Mouse (Mus musculus): ENCODE results near the gene Arhgap27. TPM values are rescaled to one million over a fixed set of nuclear protein-coding genes. Genes with fewer than 3 reads are reported as not detected.
A peak's percentile ranks its signal among the peaks of the same experiment; 100 is the strongest.
"Not testable (repeated sequence)": the region's sequence is repeated elsewhere in the genome, so short reads cannot be mapped to it uniquely, and the experiment has no call there.

Arhgap27 gene
- polyA plus RNA-seq (2015; fragmentation: Nextera tagmentation; extraction: Ambion mirVana), result 6.3 and 8.3 TPM in 2 replicates

DNA sequence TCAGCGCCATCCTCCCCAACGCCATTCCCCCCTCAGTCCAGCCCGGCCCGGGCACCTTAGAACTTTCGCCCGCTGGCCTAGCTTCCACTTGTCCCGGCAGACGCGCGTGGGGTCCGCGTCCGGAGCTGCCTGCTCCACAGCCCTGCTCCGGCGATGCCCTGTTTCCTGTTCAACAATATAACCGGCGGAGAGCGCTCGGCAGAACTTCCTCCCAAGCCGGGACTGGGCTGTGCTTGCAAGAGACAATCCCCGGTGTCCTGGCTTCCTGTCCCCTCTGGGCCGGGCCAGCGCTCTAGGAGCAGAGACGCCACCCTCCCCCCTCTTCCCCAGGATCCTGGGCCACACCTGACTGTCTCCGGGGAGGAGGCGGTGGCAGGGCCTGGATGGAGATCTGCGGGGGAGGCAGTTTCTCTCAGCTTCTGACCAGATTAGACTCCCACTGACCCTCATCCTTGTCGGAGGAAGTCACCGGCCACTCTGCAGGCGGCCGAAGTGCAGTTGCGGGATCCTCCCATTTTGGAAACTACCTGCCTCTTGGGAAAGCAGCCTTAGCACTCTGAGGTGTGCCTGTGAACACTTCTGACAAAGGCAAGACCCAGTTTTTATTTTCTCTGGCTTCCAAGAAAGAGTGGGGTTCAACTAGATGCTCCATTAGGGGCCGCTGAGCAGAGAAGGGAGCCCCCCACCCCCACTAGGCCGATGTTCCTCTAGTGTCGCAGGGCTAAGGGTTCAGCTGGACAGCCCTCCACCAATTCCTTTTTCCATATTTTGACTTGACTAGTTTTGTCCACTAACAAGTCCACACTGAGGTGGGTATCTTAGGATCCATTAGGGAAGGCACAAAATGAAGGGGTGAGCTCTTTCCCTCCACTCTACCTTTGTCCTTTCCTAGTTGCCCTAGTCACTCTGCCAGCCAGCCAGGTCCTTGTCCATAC is at the start of gene Arhgap27:
TSS of gene Arhgap27 (minus strand) at position 479 of the 935 bp plus-strand sequence.
- 2% methylated on average over 34 of the region's 35 CpGs for WGBS
- peaks cover 52% of the 10 kb centered on the region for H3K4me1 ChIP-seq
- H3K9me3 ChIP-seq (replicated peaks), result no peaks in the 10 kb centered on the region
- H3K27me3 ChIP-seq (replicated peaks), result peaks cover 76% of the 10 kb centered on the region
- H3K9ac ChIP-seq (replicated peaks), result peak within 1 kb of the TSS; percentile 28; the same call in 1 of the 2 replicates
- H3K4me3 ChIP-seq (replicated peaks), result peak within 1 kb of the TSS; percentile 38
- ATAC-seq (ENCODE audit: low FRiP score), result 0 out of 2 replicates have a peak, but pooled peaks have one; percentile 8
- H3K36me3 ChIP-seq, result peaks cover 11% of the 10 kb centered on the region
- peak within 1 kb of the TSS; percentile 64 for H3K4me2 ChIP-seq
- H3K27ac ChIP-seq (replicated peaks), result peak within 1 kb of the TSS; percentile 23

DNA sequence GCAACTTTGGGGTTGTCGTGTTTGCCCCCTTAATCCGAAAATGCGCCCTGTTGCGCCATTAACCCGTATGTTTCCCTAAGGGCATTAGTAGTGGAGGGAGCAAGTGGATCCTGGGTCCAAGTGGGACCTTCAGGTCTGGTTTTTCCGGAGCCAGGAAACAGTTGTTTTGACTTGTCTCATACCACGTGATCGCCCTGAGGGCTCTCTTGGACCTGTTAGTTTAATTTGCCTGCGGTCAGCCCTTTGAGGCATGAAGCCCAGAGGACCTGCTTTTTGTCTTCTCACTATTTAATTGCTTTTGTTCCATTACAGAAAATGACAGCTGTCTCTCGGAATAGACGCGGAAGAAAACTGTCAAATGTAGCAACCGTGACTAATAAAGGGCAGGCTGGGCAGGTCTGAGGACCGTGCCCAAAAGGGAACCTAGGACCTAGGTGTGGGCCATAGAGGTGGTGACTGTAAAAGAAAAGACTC is 49.5 kb upstream of the Arhgap27 start:
- ATAC-seq (ENCODE audit: low FRiP score), result peak; percentile 66
- H3K36me3 ChIP-seq, result no peaks in the 10 kb centered on the region
- WGBS, result 2% methylated on average over 14 of the region's 14 CpGs
- H3K4me1 ChIP-seq, result peaks cover 27% of the 10 kb centered on the region
- peak overlapping the region; percentile 63 for H3K9ac ChIP-seq (replicated peaks)
- peak overlapping the region; percentile 92 for H3K4me2 ChIP-seq
- no peaks in the 10 kb centered on the region for H3K9me3 ChIP-seq (replicated peaks)
- no peaks in the 10 kb centered on the region for H3K27me3 ChIP-seq (replicated peaks)
- peak overlapping the region; percentile 86 for H3K27ac ChIP-seq (replicated peaks)
- peak overlapping the region; percentile 77 for H3K4me3 ChIP-seq (replicated peaks)

GRCm38 (mm10) chr11:103411981-103412949 is 48.8 kb upstream of the Arhgap27 start, which contains the start of gene Plekhm1:
Plekhm1 (minus strand) TSS chr11:103412687.
- peak within 1 kb of the TSS; percentile 92 for H3K4me2 ChIP-seq
- peaks cover 2% of the 10 kb centered on the region; the same call in 1 of the 2 replicates for H3K36me3 ChIP-seq
- no peaks in the 10 kb centered on the region for H3K27me3 ChIP-seq (replicated peaks)
- peak within 1 kb of the TSS; percentile 73 for H3K9ac ChIP-seq (replicated peaks)
- peak within 1 kb of the TSS; percentile 77 for H3K4me3 ChIP-seq (replicated peaks)
- no peaks in the 10 kb centered on the region for H3K9me3 ChIP-seq (replicated peaks)
- H3K27ac ChIP-seq (replicated peaks), result peak within 1 kb of the TSS; percentile 86
- peak; percentile 99 for ATAC-seq (ENCODE audit: low FRiP score)
- peaks cover 34% of the 10 kb centered on the region for H3K4me1 ChIP-seq
- WGBS, result under 1% methylated on average over 67 of the region's 67 CpGs

DNA sequence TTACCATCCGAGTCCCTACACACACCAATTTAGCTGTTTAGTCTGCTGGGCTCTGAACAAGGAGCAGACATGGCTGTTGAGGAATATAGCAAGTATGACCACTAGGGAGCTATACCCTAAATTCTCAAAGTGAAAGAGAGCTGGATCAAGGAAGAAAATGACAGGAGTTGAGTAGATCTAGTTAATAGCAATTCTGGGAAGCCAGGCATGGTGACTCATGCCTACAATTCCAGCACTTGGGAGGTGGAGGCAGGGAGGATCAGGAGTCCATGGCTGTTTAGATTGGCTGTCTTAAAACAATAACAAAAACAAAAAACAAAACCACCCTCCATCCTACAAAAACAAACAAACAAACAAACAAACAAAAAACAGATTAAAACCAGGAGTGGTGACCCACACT is 47.8 kb upstream of the Arhgap27 start:
- WGBS, result 85% methylated on average over 1 of the region's 1 CpGs
- Histone ChIP-seq H3K9me3 (replicated peaks) (no peaks in the 10 kb centered on the region), H3K9ac (replicated peaks) (no peak overlapping the region; the same call in 1 of the 2 replicates), H3K36me3 (peaks cover 4% of the 10 kb centered on the region; the same call in 1 of the 2 replicates), H3K27ac (replicated peaks) (no peak overlapping the region), H3K4me2 (peak overlapping the region; percentile 92), H3K27me3 (replicated peaks) (no peaks in the 10 kb centered on the region), H3K4me1 (peaks cover 34% of the 10 kb centered on the region), H3K4me3 (replicated peaks) (peak overlapping the region; percentile 77)
- no peak for ATAC-seq (ENCODE audit: low FRiP score)

DNA sequence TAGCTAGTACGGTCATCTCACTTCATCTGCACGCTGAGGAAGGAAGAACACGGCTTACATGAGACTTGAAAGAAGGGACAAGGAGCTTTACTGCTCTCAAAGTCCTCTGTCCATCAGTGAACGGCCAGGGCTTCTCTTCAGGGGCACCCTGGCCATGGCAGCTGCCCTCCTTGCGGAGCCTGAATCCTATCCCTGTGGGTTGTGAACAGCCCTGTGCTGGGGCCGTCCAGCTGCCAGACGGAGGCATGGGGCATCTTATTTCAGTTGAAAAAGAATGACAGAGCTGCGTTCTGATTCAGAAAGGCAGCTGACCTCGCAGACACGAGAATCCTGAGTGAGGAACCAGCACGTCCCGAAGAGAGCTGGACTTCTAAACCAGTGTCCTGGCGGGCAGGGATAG is 45.4 kb upstream of the Arhgap27 start:
- no peak for ATAC-seq (ENCODE audit: low FRiP score)
- H3K4me2 ChIP-seq, result no peak overlapping the region
- H3K27ac ChIP-seq (replicated peaks), result no peak overlapping the region
- WGBS, result 93% methylated on average over 13 of the region's 13 CpGs
- H3K9ac ChIP-seq (replicated peaks), result no peak overlapping the region
- no peaks in the 10 kb centered on the region for H3K9me3 ChIP-seq (replicated peaks)
- H3K4me3 ChIP-seq (replicated peaks), result no peak overlapping the region
- peaks cover 34% of the 10 kb centered on the region for H3K4me1 ChIP-seq
- peaks cover 4% of the 10 kb centered on the region; the same call in 1 of the 2 replicates for H3K36me3 ChIP-seq
- H3K27me3 ChIP-seq (replicated peaks), result no peaks in the 10 kb centered on the region

- H3K9ac ChIP-seq (replicated peaks); H3K4me2 ChIP-seq; H3K27ac ChIP-seq (replicated peaks); ATAC-seq (ENCODE audit: low FRiP score); H3K4me3 ChIP-seq (replicated peaks); H3K27me3 ChIP-seq (replicated peaks); H3K9me3 ChIP-seq (replicated peaks): not testable (repeated sequence)
- H3K4me1 ChIP-seq, result peaks cover 27% of the 10 kb centered on the region
- peaks cover 20% of the 10 kb centered on the region; the same call in 1 of the 2 replicates for H3K36me3 ChIP-seq
- 61% methylated on average over 5 of the region's 5 CpGs for WGBS
Observed at GRCm38 (mm10) chr11:103407136-103407535, 43.6 kb upstream of the Arhgap27 start.

DNA sequence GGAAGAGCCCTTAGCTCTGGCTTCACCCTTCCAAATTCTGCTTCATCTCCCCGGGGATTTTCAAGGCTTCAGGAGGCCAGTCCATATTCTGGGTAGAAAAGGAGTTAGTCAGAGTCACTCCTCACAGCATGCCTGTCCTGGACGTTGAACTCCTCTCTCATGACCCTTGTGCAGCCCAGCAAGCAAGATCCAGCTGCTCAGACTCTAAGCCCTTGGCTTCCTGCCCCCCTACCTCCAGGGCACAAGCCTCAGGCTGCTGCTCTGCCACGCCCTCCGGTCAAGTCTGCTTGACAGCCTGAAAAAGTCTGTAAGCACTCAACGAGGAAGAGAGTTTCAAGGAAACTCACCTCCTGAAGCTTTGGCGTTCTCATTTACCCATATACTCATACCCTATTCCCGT is 43.1 kb upstream of the Arhgap27 start:
- no peaks in the 10 kb centered on the region for H3K27me3 ChIP-seq (replicated peaks)
- H3K9ac ChIP-seq (replicated peaks), result no peak overlapping the region
- no peak overlapping the region for H3K4me2 ChIP-seq
- no peaks in the 10 kb centered on the region for H3K9me3 ChIP-seq (replicated peaks)
- 81% methylated on average over 7 of the region's 7 CpGs for WGBS
- no peak overlapping the region for H3K27ac ChIP-seq (replicated peaks)
- no peak overlapping the region for H3K4me3 ChIP-seq (replicated peaks)
- peaks cover 20% of the 10 kb centered on the region; the same call in 1 of the 2 replicates for H3K36me3 ChIP-seq
- no peak for ATAC-seq (ENCODE audit: low FRiP score)
- peaks cover 21% of the 10 kb centered on the region for H3K4me1 ChIP-seq

DNA sequence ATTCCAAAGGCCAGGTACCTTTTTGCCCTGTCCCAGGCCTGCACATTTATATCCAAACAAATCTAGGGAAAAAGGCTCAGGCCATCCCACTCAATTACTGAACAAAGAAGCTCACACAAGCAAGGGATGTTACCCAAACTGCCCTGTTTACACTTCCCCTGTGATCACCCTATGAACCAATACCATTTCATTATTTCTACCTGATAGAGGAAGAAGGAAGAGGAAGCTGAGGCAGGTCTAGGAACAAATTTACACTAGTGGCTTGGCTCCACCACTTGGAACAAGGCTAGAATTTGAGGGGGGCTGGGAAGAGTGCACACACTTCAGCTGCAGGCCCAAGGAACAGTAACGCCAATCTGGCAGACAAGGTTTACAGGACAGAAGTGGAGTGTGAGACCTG is 42.3 kb upstream of the Arhgap27 start:
- H3K9ac ChIP-seq (replicated peaks), result no peak overlapping the region
- H3K4me1 ChIP-seq, result peaks cover 14% of the 10 kb centered on the region
- whole genome bisulfite sequencing, result 88% methylated on average over 1 of the region's 1 CpGs
- no peak overlapping the region for H3K27ac ChIP-seq (replicated peaks)
- peaks cover 20% of the 10 kb centered on the region; the same call in 1 of the 2 replicates for H3K36me3 ChIP-seq
- H3K4me3 ChIP-seq (replicated peaks), result no peak overlapping the region
- no peaks in the 10 kb centered on the region for H3K27me3 ChIP-seq (replicated peaks)
- no peak for ATAC-seq (ENCODE audit: low FRiP score)
- H3K4me2 ChIP-seq, result no peak overlapping the region
- no peaks in the 10 kb centered on the region for H3K9me3 ChIP-seq (replicated peaks)

- no peak for ATAC-seq (ENCODE audit: low FRiP score)
- Histone ChIP-seq H3K27ac (replicated peaks) (no peak overlapping the region), H3K36me3 (peaks cover 20% of the 10 kb centered on the region; the same call in 1 of the 2 replicates), H3K4me2 (no peak overlapping the region), H3K9ac (replicated peaks) (no peak overlapping the region), H3K4me1 (peaks cover 10% of the 10 kb centered on the region; the same call in 1 of the 2 replicates), H3K9me3 (replicated peaks) (no peaks in the 10 kb centered on the region), H3K4me3 (replicated peaks) (no peak overlapping the region), H3K27me3 (replicated peaks) (no peaks in the 10 kb centered on the region)
Observed at GRCm38 (mm10) chr11:103404618-103405017, 41.1 kb upstream of the Arhgap27 start.

- Histone ChIP-seq H3K9me3 (replicated peaks) (no peaks in the 10 kb centered on the region), H3K9ac (replicated peaks) (no peak overlapping the region), H3K4me3 (replicated peaks) (no peak overlapping the region), H3K4me1 (peaks cover 10% of the 10 kb centered on the region; the same call in 1 of the 2 replicates), H3K4me2 (no peak overlapping the region), H3K36me3 (peaks cover 23% of the 10 kb centered on the region; the same call in 1 of the 2 replicates), H3K27ac (replicated peaks) (no peak overlapping the region), H3K27me3 (replicated peaks) (no peaks in the 10 kb centered on the region)
- no peak for ATAC-seq (ENCODE audit: low FRiP score)
- 72% methylated on average over 4 of the region's 4 CpGs for WGBS
Observed at GRCm38 (mm10) chr11:103403776-103404175, 40.3 kb upstream of the Arhgap27 start.

DNA sequence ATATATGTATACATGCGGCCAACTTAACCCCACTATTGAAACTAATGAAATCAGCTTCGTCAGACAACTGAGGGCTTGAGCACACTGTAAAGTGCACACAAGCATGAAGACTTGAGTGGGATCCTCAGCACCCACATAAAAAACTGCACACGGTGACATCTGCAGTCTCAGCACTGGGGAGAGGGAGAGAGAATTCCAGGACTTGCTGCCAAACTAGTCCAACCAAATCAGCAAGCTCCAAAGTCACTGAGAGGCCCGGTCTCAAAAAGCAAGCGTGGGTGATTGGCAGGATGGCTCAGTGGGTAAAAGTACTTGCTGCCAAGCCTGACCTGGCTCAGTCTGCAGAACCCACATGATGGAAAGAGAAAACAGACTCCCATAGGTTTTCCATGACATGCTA is 39.2 kb upstream of the Arhgap27 start:
- no peak overlapping the region for H3K4me2 ChIP-seq
- H3K9me3 ChIP-seq (replicated peaks), result no peaks in the 10 kb centered on the region
- ATAC-seq (ENCODE audit: low FRiP score), result no peak
- peaks cover 23% of the 10 kb centered on the region; the same call in 1 of the 2 replicates for H3K36me3 ChIP-seq
- no peak overlapping the region for H3K4me3 ChIP-seq (replicated peaks)
- no peaks in the 10 kb centered on the region for H3K27me3 ChIP-seq (replicated peaks)
- no peak overlapping the region for H3K9ac ChIP-seq (replicated peaks)
- no peak overlapping the region for H3K27ac ChIP-seq (replicated peaks)
- WGBS, result 89% methylated on average over 5 of the region's 5 CpGs
- peaks cover 5% of the 10 kb centered on the region; the same call in 1 of the 2 replicates for H3K4me1 ChIP-seq
